Mouse (Mus musculus) cerebellum, postnatal 14 days (tissue): Measurements from ENCODE around the gene Rpl37.

Experiments used
- DNase-seq, 2 experiments: peaks; one replicate each; pipeline ENCODE4 v3.0.0; 2021; ENCODE audit warnings: mixed read lengths in 2 of 2

Rpl37 gene

GRCm38 (mm10) chr15:5116270-5117030 lies at the start of gene Rpl37:
Rpl37 (plus strand) TSS chr15:5116645.
- DNase-seq, result peak; percentile 99

DNA sequence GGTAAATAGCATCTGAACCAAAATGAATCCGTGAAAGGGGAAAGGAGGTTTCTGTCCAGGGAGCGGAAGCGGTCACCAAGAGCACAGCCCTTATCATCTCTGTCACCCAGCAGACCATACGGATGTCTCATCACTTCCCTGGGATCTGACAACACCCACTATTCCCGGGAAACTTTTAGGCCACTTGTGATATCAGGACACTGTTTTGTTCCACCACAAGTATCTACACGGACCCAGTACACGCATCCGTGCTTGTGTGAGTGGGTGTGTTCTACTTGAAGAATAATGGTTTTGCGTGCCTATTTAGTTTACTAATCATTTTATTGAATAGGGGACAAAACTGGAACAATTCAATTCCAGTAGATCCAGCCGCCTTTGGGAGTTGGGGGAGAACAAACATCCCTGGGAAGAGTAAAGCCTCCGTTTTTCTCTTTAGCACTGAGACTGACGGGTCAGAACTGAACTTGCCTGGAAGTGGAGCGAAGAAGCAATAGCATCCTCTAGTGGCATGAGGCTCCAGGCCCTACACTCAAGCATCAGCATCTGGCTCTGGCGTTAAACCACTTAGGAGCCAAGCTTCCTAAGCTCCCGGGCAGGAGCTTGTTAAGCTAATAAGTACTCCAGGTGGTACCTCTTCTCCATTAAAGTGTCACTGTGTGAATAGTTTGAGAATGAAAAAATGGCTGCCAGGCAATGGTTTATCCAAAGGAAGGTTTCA lies 47.5 kb upstream of the Rpl37 start:
- peak; percentile 53 to 61 for DNase-seq

GRCm38 (mm10) chr15:5081235-5081634 lies 35.2 kb upstream of the Rpl37 start:
- no peak for DNase-seq

DNA sequence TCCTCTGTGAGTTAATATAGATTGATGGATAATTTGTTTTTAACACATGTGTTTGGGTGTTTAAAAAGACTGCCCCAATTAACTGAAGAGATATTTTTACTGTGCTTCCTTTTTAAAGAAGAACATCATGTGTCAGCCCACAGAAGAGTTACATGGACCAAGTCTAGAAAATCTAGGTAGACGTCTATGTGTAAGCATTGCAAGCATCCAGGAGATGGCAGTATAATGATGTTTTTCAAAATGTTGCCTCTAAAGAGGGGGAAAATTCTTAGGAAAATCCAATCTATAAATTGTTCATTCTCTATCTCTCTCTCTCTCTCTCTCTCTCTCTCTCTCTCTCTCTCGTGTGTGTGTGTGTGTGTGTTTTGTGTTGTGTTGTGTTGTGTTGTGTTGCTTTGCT lies 30.3 kb upstream of the Rpl37 start:
- DNase-seq, result peak in 1 of 2 experiments; percentile 25

- no peak for DNase-seq
Observed at GRCm38 (mm10) chr15:5088850-5089608, 27.4 kb upstream of the Rpl37 start.

- no peak for DNase-seq
Observed at GRCm38 (mm10) chr15:5090131-5090530, 26.3 kb upstream of the Rpl37 start.

GRCm38 (mm10) chr15:5095534-5096301 lies 20.7 kb upstream of the Rpl37 start:
- no peak for DNase-seq

DNA sequence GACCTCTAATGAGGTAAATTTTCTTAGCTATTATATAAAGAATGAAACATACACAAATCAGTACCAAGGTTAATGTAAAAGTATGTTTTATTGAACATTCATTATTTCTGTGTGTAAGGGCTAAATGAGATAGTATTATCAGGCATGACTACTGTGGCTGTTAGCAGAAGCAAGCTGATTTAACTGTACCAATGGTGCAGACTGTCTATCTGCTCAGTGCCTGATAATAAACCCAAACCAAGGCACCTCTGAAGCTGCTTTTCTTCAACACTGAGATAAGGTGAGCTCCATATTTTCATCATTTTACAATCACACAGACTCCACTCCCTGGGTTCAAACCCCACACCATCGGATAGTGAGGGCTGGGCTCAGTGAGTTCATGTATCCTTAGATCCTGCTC lies 19.1 kb upstream of the Rpl37 start:
- no peak for DNase-seq

GRCm38 (mm10) chr15:5102312-5102711 lies 14.1 kb upstream of the Rpl37 start:
- no peak for DNase-seq

- no peak for DNase-seq
Observed at GRCm38 (mm10) chr15:5105891-5106290, 10.6 kb upstream of the Rpl37 start.

GRCm38 (mm10) chr15:5106293-5106692 lies 10.2 kb upstream of the Rpl37 start:
- DNase-seq, result no peak

DNA sequence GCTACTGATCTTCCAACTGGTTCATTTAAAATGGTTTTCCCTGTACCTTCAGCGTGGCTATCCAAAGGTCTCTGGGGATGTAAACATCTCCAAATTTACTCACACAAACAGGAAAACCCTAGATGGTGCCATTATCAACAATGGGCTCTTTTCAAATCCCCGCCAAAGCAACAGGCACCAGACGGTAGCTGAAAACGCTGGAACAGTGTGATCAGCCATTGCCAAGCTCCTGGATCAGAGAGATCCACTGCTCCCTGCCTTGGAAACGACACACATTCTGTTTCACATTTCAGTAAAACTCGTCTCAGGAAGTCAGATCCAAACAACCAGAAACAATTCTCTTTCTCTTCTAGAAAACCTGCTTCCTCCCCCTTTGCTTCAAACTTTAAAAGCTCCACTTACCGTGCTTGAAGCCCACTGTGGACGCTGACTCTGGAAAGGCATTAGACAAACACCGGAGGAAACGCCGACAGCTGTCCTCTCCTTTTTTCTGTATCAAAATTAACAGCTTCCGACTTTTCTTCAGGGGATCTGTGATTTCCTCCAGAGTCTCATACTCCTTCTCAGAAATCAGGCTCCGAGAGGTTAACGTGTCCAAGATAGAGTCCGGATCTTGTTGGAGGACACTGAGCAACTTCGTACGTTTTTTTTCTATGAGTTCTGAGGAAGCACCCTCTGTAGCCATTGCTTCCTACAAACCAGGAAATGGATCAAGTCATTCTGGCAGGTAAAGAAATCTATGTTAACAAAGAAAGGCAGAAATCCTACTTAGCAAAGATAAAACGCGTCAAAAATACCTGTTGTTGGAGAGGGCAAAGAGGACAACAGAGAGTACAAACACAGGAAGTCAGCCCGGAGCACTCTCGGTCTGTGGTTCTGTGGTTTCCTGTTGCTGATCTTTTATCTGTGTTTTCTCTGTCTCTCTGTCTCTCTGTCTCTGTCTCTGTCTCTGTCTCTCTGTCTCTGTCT lies 8.5 kb upstream of the Rpl37 start, which contains the start of gene Card6:
Card6 (minus strand) TSS at position 854 of the 969 bp plus-strand sequence.
- DNase-seq, result no peak

DNA sequence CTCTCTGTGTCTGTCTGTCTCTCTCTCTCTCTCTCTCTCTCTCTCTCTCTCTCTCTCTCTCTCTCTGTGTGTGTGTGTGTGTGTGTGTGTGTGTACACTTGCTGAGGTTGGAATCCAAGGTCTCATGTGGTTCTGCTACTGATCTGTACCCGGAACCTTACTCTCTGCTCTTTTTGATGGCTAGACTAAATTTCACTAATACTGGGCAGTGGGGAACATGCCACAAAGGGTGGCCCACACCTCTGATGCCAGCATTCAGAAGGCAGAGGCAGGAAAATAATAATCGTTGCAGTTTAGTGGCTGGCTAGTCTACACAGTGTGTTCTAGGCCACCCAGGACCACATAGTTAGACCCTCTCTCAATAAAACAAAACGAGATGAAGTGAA lies 7.8 kb upstream of the Rpl37 start:
- no peak for DNase-seq

DNA sequence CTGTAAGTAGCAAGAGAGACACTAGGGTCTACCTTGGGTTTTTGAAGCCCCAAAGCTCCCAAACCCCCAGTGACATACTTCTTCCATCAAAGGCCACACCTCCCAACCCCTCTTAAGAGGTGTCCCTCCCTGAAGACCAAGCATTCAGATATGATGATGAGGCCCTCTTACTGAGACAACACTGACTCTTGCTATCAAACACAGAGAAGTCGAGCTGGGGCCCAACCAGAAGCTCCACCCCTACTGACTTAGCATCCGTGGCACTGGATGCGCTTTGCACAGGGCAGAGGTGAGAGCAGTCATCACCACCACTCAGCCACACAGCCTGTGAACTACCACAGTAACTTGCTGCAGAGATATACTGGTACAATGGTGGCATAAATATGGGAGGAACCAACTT lies 3.8 kb upstream of the Rpl37 start:
- no peak for DNase-seq

DNA sequence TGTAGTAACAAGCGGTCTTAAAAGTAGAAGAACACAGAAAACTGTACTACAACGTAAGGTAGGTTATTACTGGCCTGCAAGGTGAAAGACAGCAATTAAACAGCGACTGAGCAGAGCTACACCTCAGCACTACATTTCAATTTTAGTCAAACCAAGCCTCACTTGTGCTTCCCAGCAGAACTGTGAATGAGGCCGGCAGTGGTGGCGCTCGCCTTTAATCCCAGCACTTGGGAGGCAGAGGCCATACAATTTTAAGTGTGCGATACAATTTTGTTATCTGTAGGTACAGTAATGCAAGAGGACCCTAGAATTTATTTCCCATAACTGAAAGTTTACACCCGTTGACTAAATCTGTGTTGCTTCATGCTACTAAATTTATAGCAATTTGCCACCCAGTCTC lies 1.3 kb upstream of the Rpl37 start:
- DNase-seq, result no peak

GRCm38 (mm10) chr15:5117031-5117601 lies 671 bp downstream of the Rpl37 start:
- DNase-seq, result peak in 1 of 2 experiments; percentile 20

DNA sequence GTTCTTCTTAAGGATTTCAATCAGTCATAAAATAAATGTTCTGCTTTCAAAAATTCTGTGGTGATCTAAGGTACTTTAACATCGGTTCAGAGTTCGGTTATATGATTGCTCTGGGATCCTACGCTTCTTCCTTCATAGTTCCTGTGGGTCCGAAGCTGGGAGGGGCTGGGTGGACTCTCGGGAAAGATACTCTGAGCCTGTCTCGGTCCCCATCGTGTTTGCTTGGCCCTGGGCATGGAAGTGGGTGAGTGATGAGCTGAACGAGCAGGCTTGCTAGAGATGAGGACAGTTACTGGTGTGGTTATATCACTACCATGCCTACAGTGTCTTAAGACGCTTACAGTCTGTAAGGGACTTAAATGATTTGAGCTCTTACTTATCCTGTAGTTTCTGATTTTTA lies 2.2 kb downstream of the Rpl37 start:
- DNase-seq, result no peak

- DNase-seq, result no peak
Observed at GRCm38 (mm10) chr15:5119192-5119591, 2.7 kb downstream of the Rpl37 start.

DNA sequence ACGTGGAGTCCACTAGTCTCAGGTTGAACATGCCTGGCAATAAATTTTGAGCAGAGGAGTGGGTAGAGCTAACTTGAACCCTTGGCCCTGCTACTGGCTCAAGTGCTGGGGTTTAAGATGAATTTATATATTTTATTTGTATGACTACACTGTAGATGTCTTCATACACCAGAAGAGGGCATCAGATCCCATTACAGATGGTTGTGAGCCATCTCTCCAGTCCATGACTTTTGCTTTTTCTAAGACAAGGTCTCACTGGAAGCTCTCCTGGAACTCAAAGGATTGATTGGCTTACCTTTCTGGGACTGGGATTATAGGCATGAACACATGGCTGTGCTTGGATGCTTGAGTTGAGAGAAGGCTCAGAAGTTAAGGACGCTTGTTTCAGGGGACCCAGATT lies 3.3 kb downstream of the Rpl37 start:
- no peak for DNase-seq

DNA sequence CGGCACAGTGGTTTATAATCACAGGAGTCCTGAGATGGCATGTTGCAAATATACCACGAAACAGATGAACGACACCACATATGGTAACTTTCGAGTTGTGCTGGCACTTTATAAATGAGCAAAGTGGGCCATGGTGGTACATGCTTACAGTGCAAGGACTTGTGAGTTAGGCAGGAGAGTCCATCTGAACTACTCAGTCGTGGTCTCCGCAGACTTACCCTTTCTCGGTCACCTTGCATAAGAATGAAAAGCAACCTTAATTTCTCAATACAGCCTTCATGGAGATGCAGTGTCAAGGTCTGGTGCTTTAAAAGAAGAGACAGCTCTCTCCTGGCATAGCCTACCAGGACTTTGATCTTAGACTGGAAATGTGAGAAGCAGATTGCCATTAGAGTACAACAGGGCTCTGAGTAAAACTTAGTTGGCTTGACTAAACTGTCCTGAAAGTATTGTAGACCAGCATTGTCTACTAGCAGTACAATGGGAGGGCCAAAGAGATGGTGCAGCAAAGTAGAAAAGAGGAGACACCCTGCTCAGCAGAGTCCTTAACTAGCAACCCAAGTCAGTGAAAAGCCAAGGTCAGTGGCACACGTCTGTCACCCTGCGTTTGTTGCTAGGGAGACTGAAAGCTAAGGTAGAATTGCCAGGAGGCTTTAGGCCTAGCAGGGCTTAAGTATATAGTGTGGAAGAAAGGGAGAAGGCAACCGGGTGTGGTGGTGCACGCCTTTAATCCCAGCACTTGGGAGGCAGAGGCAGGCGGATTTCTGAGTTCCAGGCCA lies 5.3 kb downstream of the Rpl37 start:
- DNase-seq, result no peak
